Mouse (Mus musculus) retina, postnatal 7 days (tissue): Measurements from ENCODE around the gene Anp32e.
A peak's percentile ranks its signal among the peaks of the same experiment; 100 is the strongest.
"Not testable (repeated sequence)": the region's sequence is repeated elsewhere in the genome, so short reads cannot be mapped to it uniquely, and the experiment has no call there.

ENCODE experiments used
- DNase-seq: peaks from one replicate; pipeline ENCODE4 v3.0.0-alpha.2; 2012; ENCODE audit warnings: low read depth, low spot score

The Anp32e gene

GRCm38 (mm10) chr3:95938835-95939234, 9.8 kb downstream of the Anp32e start:
- no peak for DNase-seq

GRCm38 (mm10) chr3:95942749-95943148, 13.7 kb downstream of the Anp32e start:
- DNase-seq: no peak

- no peak for DNase-seq
These were observed 14.2 kb downstream of the Anp32e start for GRCm38 (mm10) chr3:95943226-95943625.

- no peak for DNase-seq
These were observed 15.7 kb downstream of the Anp32e start for GRCm38 (mm10) chr3:95944742-95945141.

DNA sequence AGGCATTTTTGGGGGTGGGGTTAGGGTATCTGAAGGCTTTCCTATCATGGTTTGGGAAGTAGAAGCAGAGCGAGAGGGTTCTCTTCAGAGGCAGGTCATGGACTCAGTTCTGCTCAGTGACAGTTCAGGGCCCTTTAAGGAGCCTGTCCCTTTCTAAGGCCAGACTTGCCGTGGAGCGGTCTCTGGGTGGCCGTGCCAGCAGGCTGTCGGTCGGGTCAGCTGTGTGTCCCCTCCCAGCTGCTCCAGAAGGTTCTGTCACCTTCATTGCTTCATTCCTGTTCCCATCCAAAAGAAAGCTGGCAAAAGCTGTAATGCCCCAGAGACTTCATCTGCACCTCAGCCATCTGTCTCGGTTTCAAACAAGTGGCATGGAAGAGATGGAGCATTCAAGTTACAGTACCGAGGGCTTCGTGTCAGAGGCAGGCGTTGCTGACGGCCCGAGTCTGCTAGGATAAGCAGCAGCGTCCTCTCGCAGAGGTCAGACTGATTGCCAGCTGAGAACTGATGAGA, 16.7 kb downstream of the Anp32e start:
- no peak for DNase-seq

GRCm38 (mm10) chr3:95948325-95948724, 19.3 kb downstream of the Anp32e start:
- DNase-seq: no peak

- peak; percentile 85 for DNase-seq
These were observed 21.9 kb downstream of the Anp32e start for GRCm38 (mm10) chr3:95950763-95951551.

GRCm38 (mm10) chr3:95951566-95951965, 22.5 kb downstream of the Anp32e start:
- DNase-seq: not testable (repeated sequence)

DNA sequence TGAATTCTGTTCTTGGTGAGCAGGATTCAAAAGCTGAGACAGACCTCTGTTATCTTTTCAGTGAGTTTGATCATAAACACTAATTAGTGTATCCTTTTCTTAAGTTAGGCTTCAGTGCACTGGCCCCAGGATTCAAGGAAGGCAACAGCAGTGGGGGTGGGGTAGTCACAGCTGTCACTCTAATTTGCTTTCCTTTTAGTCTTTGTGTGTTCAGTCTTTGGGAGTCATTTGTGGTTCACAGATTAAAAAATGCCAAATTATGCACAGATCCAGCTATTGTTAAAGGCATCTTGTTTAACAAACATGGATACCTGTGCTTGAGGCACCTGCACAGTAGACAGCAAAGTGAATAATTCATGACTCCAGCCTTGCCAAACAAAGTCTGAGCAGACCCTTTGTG, 24.0 kb downstream of the Anp32e start:
- no peak for DNase-seq

GRCm38 (mm10) chr3:95953522-95953921, 24.5 kb downstream of the Anp32e start:
- no peak for DNase-seq

DNA sequence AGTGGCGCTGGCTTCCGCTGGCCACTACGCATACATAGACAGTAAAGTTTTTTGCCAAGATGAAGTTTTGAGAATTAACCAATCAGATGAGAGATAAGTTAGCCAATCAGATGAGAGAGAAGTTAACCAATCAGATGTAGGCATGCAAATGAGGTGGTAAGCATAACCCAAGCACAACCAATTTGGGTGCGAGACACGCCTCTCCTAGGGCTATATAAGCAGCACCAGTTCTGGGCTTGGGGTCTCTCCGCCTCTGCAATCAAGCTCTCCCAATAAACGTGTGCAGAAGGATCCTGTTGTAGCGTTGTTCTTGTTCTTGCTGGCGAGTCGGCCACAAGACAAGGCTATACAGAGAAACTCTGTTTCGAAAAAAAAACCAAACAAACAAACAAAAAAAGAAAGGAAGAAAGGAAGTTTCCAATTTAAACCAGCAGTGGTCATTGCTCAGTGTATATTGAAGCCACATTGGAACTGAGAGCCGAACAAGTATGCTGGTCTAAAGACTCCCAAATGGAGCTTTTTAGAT, 25.7 kb downstream of the Anp32e start:
- DNase-seq: not testable (repeated sequence)

DNA sequence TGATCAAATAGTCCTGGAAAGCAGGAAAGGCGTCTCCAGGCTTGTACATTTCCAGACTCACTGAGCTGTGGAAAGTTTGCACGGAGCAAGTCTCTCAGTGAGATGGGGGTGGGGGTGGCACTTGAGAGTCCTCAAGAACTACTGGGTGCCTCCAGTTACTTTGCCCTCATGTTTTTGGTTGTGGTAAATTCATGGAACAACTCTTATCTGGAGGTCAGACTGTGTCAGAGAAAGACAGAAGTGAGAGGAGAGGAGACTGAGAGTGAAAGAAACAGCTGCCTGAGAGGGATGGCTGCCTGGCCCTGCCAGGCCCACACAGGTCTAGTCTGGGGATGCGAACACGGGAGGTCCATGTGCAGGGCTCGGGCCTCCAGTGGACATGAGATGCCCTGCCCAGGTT, 26.3 kb downstream of the Anp32e start:
- DNase-seq: no peak

GRCm38 (mm10) chr3:95957359-95958148, 28.5 kb downstream of the Anp32e start:
- no peak for DNase-seq

DNA sequence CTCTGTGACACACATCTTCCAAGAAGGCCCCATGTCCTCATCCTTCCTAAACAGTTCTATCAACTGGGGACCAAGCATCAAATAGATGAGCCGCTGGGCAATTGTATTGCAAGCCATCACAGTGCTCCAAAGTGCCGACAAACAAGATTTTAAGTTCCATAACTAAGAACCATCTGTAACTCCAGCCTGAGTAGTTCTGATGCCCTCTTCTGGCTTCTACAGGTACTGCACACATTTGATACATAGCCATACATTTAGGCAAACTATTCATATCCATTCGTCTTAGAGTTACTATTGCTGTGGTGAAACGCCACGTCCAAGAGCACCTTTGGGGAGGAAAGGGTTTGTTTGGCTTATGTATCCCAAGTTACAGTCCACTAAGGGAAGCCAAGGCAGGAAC, 30.0 kb downstream of the Anp32e start:
- peak; percentile 35 for DNase-seq

DNA sequence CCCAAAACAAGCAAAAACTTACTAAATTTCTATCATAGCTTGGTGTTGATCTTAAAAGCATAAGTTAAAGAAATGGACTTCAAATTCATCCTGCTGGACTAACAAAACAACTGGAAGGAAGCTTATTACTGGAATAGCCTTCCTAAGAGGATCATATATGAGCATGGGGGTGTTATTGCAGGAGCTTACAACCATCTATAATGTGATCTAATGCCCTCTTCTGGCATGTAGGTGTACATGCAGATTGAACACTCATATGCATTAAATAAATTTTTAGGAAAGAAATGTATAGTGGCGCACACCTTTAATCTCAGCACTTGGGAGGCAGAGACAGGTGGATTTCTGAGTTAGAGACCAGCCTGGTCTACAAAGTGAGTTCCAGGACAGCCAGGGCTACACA, 30.8 kb downstream of the Anp32e start:
- DNase-seq: peak; percentile 45

GRCm38 (mm10) chr3:95962182-95962581, 33.1 kb downstream of the Anp32e start:
- not testable (repeated sequence) for DNase-seq

- no peak for DNase-seq
These were observed 34.2 kb downstream of the Anp32e start for GRCm38 (mm10) chr3:95963230-95963629.

GRCm38 (mm10) chr3:95963681-95964080, 34.6 kb downstream of the Anp32e start:
- no peak for DNase-seq

DNA sequence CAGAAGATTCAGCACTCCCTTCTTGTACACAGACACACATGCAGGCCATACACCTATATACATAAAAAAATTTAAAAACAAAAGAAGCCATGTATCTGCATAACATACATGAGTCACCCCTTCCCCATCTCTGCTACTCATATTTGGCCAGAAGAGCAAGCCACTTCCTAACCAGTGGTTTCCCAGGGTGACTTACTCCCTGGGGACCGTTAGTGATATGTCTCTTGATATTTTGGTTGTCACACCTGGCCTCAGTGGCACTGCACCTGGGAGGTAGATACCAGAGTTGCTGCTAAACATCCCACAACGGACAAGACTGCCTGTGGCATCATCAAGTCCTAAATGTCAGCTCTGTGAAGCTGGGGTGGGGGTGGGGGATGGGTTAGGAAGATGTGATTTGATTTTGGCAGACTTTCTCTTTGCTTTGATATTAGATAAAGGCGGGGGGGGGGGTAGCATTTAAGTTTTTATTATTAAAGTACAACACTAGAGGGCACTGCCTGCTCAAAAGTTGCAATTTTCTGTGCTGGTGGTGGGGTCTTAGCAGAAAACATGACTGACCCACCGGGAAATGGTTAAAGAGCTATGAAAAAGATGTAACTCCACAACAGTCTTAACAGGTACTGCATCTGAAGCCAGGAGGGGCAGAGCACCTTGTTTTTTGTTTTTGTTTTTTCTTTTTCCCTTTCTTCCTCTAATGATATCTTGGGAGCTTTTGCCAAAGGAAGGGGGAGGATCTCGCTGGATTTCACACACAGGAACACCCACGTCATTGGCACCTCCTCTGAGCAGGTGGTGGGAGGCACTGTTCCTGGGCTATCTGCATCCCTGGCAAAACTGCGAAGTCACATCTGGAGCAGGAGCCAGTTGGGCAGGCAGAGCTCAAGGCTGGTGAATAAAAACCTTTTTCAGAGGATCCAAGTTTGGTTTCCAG, 36.7 kb downstream of the Anp32e start:
- DNase-seq: no peak

GRCm38 (mm10) chr3:95969277-95969676, 40.2 kb downstream of the Anp32e start:
- no peak for DNase-seq

GRCm38 (mm10) chr3:95970661-95971060, 41.6 kb downstream of the Anp32e start:
- DNase-seq: not testable (repeated sequence)
